Mouse (Mus musculus): ENCODE results near the gene Snd1.

DNA sequence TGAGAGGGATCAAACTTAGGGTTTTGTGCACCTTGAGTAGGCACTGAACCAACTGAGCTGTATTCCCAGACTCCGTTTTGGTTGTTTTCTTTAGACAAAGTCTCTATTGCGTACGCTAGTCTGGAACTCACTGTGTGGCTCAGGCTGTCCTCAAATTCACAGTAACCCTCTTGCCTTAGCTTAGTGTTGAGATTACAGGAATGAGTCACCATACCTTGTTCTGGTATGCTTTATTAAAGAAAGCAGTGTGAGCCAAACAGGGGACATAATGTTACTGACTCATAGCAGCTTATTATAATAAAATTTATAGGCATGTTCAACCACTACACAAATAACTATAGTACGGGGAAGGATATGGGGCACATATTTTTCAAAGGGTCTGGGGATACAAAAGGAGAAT, 728 bp upstream of the Snd1 start:
- TF ChIP-seq GATA1 (IDR thresholded peaks at IDR 0.05; ENCODE audit: borderline replicate concordance, low read length) = no peak
- TF ChIP-seq FLI1 (IDR thresholded peaks at IDR 0.05; ENCODE audit: low read length) = no peak
